Mouse (Mus musculus): ENCODE measurements around the gene Msl1. TPM values are rescaled to one million over a fixed set of nuclear protein-coding genes. Genes with fewer than 3 reads are reported as not detected.
"Not testable (repeated sequence)": the region's sequence is repeated elsewhere in the genome, so short reads cannot be mapped to it uniquely, and the experiment has no call there.

The Msl1 gene
- total RNA-seq, 2 experiments from 2014 or later, result 70.3 to 83.4 TPM

DNA sequence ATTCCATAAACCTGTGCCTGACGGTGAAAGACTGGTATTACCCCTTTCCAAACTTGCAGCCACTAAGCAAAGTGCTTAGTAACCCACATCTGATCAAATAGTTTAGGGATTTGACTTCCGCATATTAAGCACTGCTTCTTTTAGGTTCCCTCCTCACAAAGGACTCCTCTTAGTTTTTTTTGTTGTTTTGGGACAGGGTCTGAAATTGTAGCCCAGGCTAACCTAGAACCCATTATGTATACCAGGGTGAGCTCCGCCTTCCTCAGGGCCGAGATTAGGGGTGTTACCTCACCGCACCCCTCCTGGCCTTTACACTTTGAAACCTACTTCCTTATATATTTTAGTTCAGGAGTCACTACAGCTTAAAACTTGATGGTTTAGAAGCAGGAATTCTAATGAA lies 5.5 kb upstream of the Msl1 start:
- no peak for DNase-seq
- intact Hi-C loops (cut with DNase I), result no loop called here

DNA sequence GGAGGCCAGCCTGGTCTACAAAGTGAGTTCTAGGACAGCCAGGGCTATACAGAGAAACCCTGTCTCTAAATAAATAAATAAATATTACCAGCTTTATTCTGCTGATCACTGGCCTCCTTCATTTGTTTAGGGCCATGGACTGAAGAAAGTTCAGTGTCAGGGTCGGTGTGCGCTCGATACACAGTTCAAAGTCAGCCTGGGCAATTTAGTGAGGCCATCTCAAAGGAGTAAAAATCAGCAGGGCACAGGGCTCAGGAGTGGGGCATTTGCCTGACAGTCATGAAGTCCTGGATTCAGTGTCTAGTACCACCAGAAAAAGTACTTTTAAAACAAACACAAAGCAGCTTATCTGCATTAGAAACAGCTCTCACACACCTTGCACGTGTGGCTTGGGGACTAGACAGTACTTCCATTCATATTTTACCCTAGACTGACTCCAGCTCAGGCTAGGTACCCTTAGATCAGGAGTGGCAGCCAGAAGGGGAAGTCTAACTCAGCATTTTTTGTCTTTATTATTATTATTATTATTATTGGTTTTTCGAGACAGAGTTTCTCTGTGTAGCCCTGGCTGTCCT lies 4.6 kb upstream of the Msl1 start:
- DNase-seq, result no peak
- intact Hi-C loops (cut with DNase I), result no loop called here

DNA sequence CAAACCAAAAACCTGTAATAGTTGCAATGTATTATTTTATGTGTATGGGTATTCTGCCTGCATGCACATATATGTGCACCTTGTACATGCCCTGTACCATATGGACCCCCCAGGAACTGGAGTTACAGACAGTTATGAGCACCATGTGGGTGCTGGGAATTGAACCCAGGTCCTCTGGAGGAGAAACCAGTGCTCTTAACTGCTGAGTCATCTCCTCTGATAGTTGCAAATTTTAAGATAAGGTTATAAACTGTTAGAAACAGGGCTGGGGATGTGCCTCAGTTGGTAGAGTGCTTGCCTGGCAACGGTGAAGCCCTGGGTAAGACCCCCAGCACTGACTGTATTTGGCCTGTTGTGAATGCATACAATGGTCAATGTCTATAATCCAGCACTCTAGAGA lies 3.9 kb upstream of the Msl1 start:
- DNase-seq, result no peak
- intact Hi-C loops (cut with DNase I), result no loop called here

DNA sequence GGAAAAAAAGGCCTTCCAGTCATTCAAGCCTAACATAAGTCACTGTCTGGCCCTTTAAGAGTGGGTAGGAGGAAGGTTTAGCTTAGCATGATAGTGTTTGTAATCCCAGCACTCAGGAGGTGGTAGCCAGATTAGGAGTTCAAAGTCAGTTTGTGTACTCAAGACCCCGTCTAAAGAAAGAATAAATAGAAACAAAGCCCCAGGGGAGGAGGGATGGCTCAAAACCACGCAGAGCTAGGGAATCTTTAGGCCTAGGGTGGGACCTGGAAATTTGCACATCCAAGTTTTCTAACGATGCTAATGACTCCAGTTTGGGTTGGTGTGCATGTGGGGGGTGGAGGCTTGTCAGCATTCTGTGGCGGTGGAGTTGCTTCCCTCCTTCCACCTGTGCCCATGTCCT lies 3.2 kb upstream of the Msl1 start:
- DNase-seq, result no peak
- intact Hi-C loops (cut with DNase I), result loop anchor here (2.0 kb wide), 1 partner anchor 15 kb away; no protein-coding TSS in a partner anchor

DNA sequence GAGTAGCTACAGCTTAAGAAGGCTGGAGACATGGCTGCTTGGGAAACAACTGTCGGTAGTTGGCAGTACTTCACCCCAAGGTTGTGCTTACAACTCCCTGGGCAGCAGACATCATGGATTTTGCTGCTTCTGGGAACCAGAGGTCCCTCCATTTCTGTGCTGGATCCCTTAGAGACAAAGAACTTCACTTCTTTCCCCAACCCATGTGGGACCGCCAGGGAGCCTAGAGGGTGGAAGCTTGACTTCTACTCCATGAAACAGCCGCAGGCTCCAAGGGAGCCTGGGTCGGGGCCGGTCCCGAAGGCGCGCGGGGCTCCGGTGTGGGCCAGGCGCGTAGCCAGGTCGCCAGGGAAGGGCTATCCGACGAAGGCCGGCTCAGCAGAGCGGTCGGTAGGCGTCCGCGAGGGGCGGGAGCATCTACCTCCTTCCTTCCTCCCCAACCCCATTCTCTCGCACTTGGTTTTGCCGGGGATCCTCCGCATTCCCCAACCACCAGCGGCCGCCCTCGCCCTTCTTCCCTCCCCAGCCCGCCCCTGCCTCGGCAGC lies 774 bp upstream of the Msl1 start:
- DNase-seq, result peak; percentile 85 to 86
- intact Hi-C loops (cut with DNase I), result no loop called here

DNA sequence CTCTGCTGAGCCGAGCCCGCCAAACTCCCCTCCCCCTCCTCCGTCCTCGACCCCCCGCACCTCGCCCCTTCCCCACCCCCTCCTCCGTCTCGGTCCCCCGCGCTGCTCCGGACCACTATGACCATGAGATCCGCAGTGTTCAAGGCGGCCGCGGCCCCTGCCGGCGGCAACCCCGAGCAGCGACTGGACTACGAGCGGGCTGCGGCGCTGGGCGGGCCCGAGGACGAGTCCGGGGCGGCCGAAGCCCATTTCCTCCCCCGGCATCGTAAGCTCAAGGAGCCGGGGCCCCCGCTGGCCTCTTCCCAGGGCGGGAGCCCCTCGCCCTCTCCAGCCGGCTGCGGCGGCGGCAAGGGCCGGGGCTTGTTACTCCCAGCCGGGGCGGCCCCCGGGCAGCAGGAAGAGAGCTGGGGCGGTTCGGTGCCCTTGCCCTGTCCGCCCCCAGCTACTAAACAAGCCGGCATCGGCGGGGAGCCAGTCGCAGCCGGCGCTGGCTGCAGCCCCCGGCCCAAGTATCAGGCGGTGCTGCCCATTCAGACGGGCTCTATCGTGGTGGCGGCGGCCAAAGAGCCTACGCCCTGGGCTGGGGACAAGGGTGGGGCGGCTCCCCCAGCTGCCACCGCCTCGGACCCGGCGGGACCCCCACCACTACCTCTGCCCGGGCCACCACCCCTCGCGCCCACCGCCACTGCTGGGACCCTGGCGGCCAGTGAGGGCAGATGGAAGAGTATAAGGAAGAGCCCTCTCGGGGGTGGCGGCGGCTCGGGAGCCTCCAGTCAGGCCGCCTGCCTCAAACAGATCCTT lies 598 bp downstream of the Msl1 start:
- intact Hi-C loops (cut with DNase I), result no loop called here
- DNase-seq, result peak in 1 of 2 experiments; percentile 71

DNA sequence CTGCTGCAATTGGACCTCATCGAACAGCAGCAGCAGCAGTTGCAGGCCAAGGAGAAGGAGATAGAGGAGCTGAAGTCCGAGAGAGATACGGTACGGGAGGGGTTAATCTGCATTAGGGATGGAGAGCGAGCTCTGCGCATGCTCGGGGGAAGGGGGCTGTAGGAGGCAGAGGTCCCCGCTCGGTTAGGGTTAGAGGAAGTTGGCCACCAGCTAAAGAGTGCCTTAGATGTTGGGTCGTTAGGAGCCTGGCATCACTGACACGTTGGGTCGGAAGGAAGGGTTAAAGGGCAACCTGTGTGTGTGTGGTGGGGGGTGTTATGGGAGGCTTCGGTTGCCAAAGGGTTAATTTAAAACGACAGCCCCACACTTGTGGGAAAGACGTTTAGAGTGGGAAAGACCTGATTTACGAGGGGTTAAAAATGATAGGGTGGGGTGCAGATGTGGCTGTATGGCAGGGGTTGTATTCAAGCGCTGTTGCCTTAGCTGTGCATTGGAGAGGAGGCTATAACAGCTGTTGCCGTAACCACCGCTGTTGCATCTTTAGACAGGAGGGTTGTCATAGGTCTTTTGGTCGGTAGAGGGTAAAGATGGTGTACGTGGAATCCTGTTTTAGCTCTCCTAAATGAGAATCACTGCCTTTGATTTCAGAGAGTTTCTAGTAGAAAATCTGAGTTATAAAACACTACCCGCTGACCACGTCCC lies 1.4 kb downstream of the Msl1 start:
- peak; percentile 79 to 86 for DNase-seq

DNA sequence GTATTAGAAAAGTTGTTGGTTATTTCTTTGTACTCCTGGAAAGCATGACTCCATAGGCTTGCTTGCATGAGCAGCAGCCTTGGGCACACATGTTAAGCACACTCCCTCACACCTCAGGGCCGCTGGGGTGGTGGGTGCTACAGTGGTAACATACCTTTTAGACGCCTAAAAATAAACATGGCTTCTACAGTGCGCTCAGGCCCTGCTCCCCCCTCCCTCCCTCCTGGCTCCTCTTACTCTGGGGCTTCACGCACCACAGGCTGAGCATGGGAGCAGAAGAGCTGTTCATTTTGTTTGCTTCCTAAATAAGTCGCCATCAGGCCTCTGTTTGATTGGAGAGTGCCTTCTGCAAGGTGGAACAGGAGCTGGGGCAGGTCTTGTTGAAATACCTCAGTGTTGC lies 2.0 kb downstream of the Msl1 start:
- DNase-seq, result peak; percentile 46 to 53

More for the DNA sequence above, 1.4 kb downstream of the Msl1 start:
- intact Hi-C loops (cut with DNase I), result no loop called here

DNA sequence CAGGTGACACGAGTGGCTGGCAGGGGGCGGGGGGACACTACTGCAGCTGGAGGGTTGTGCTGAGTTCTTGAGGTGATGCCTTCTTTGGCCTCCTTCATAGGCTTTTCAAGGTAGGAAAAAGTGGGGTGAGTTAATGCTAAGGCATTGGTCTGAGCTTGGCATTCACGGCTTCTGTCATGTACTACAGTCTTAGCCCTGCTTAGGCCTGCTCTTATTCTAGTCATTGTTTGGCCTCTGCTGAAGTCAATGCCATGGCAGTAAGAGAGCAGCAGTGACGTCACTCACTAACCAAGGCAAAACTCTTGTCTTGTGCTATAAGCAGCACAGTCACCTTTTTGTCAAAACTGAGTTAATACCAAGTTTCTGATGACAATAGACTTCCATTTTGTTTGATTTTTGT lies 2.6 kb downstream of the Msl1 start:
- DNase-seq, result no peak
- intact Hi-C loops (cut with DNase I), result no loop called here

More for the DNA sequence above, 2.0 kb downstream of the Msl1 start:
- intact Hi-C loops (cut with DNase I), result no loop called here

DNA sequence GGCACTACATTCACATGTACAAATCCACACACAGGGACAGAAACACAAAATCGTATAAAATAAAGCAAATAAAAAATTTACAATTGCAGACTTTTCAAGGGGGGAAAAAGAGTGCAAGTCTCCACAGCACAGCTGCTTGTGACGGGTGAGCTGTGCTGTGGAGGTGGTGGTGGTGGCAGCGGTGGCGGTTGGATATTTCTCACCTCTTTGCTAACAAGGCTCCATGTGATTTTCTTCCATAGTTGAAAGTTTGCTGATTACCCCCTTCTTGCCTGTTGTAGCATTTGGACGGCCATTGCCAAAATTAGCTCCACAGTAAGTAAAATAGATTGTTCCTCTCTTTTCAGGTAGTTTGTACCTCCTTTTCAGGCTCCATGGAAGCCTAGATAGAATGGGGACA lies 9.3 kb downstream of the Msl1 start, which contains the start of gene Casc3:
Gene Casc3 (plus strand): TSS at position 301 of the 400 bp plus-strand sequence.
- intact Hi-C loops (cut with DNase I), result no loop called here

DNA sequence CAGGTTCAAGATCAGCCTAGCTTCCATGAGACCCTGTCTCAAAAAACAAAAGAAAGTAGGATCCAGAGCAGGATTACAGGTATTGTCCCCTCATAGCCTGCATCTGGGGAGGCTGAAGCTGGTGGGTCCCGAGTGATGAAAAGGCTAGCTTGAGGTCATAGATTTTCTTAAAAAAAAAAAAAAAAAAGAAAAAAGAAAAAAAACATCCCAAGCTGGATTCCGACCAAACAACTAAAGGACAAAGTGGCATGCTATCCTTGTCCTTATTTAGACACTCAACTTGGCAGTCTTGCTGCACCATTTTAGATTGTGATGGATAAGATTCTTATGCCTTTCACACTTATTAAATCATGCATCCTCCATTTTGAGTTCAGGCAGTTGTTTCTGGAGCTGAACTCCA lies 13.1 kb downstream of the Msl1 start:
- intact Hi-C loops (cut with DNase I), result no loop called here
- no peak for DNase-seq

More for the DNA sequence above, 9.3 kb downstream of the Msl1 start, which contains the start of gene Casc3:
- DNase-seq, result no peak

DNA sequence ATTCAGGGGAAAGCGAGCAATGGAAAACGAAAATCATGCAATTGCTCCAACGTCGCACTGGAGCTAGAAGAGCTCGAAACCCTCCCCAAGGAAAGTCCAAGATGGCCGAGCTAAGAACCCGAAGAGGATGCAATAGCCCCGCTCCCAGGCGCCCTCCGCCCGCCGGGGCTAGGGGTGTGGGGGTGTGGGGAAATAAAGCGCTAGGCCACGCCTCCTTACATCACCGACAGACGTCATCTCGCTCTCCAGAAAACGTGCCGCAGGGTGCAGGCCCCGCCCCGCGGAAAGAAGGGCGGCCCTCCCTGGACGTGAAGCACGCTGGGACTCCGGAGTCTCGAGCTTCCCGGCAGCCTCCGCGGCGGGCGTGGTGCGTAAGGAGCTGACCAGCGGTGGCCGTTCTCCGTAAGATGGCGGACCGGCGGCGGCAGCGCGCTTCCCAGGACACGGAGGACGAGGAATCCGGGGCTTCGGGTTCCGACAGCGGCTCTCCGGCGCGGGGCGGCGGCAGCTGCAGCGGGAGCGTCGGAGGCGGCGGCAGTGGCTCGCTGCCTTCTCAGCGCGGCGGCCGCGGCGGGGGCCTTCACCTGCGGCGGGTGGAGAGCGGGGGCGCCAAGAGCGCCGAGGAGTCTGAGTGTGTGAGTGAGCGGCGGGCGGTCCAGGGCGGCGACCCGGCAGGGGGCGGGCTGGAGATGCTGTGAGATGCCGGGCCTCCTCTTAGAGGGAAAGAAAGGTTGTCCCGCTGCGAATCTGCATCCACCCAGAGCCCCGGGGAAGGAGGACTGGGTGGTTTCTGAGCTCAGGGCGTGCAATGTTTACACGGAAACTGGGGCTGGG lies 14.4 kb downstream of the Msl1 start:
- peak; percentile 99 for DNase-seq
- intact Hi-C loops (cut with DNase I), result loop anchor here (2.0 kb wide), 1 partner anchor 19 kb away; no protein-coding TSS in a partner anchor

DNA sequence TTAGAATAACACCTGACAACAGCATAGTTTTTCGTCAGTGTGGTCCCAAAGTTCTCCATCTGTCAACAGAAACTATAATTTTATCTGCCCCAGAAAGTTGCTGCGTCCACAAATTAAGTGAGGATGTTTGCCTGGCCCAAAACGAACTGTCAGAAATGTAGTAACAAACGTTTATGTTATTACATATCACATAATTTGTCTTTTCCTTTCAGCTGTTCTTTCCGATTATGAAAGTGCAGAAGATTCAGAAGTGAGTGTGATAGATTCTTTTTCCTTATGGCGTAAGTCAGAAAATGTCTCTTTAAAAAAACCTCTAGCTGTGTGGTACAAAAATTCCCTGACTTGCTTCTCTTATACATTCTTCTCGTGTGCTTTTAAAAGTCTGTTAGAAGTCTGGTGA lies 15.4 kb downstream of the Msl1 start:
- intact Hi-C loops (cut with DNase I), result loop anchor here (2.0 kb wide), 1 partner anchor 18 kb away; no protein-coding TSS in a partner anchor
- no peak for DNase-seq

DNA sequence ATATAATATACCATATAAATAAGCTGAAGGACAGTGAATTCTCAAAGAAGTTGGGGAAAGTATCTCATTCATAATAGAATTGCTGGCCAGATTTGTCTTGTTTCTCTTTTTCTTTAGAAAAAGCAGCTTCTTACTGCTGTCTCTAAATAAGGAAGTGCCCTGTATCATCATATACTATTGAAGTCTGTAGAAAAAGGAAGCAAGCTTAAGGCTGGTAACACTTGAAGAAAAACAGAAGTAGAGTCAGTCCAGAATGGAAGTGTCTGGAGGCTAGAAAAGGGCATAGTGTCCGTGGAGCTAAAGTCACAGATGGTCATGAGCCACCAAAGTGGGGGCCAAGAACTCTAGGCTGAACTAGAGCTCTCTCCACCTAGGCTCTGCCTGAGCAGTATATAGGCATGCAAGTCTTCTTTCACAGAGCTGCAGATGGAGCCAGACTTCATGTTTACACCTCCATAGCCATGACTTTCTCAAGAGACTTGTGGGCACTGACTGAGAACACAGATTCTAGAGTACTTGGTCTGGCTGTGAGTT lies 21.5 kb downstream of the Msl1 start:
- intact Hi-C loops (cut with DNase I), result no loop called here
- DNase-seq, result no peak

DNA sequence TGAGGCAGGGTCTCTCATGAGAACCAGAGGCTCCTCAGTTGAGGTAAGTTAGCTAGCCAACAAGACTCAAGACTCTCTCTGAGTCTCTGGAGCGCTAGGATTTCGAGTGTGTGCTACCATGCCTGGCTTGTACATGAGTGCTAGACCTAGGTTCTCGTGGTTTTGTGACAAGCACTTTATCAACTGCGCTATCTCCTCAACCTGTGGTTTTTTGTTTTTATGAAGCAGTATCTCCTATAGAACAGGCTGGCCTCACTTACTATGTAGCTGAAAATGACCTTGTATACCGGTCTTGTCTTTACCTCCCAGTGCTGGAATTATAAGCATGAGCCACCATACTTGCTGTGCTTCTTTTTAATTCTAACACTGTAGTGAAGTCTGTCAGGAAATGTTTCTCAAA lies 25.7 kb downstream of the Msl1 start:
- intact Hi-C loops (cut with DNase I), result no loop called here
- no peak for DNase-seq

DNA sequence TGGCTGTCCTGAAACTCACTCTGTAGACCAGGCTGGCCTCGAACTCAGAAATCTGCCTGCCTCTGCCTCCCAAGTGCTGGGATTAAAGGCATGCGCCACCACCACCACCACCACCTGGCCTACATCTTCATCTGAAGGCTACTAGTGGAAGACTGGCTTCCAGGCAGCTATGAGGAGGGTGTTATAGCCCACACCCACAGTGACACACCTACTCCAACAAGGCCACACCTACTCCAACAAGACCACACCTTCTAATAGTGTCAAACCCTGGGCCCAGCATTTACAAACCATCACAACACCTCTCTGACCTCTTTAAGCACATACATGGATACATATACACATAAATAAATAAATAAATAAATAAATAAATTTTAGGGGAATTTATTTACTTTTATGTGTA lies 30.8 kb downstream of the Msl1 start:
- intact Hi-C loops (cut with DNase I); DNase-seq: not testable (repeated sequence)

DNA sequence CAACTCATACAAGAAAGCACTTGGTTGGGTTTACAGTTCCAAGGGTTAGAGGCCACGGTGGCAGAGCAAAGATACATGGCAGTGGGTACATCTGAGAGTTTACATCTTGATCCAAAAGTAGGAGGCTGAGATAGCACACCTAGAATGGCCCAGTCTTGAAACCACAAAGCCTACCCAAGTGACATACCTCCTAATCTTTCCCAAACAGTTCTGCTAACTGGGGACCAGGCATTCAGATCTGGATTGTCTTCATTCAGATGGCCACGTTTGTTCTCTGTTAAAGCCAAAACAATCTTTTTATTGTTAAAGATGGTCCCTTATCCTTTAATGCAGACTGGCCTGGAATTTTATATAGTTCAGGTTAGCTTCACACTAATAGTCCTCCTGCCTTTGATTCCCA lies 32.6 kb downstream of the Msl1 start:
- intact Hi-C loops (cut with DNase I), result loop anchor here (1.0 to 2.0 kb wide), 2 partner anchors 17 to 128 kb away; no protein-coding TSS in a partner anchor
- no peak for DNase-seq

DNA sequence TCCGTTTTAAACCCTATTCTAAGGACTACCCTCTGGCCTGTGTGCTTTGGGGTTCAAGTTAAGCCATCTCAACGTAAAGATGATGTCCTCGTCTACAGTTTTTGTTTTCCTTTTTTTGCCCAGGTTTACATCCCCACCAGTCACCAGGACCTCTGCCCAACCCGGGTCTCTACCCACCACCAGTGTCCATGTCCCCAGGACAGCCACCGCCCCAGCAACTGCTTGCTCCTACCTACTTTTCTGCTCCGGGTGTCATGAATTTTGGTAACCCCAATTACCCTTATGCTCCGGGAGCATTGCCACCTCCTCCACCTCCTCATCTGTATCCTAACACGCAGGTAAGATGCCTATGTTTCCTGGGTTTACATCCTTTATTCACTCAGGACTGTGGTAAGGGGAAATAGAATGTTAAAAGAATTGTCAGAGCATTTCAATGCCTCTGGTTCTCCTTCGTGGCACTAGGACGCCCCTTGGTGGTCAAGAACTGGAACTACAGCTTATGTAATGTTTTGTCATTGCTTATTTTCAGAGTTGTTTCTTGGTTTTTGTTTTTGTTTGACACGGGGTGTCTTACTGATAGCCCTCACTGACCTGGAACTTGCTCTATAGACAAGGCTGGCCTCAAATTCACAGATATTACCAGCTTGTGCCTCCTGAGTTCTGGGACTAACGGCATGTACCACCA lies 33.9 kb downstream of the Msl1 start:
- peak; percentile 42 to 72 for DNase-seq

DNA sequence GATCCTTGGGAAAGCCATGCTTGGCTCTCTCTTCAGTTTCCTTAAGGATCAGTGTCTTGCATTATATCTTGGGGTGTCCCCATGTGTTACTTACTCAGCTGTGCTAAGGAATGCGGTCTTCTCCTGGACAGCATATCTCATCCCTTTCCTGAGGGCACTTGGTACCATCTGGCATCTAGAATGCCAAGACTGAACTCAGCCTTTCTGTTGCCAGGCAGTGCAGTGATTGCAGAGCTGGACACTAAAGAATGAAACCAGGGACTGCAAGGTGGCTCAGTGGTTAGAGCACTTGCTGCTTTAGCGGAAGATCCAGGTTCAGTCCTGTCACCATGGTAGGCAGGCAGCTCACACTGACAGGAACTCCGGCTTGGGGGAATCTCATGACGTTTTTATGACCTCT lies 34.6 kb downstream of the Msl1 start:
- DNase-seq, result no peak
- intact Hi-C loops (cut with DNase I), result loop anchor here (1.0 to 2.0 kb wide), 2 partner anchors 19 to 42 kb away; no protein-coding TSS in a partner anchor

More for the DNA sequence above, 33.9 kb downstream of the Msl1 start:
- intact Hi-C loops (cut with DNase I), result loop anchor here (1.0 to 2.0 kb wide), 2 partner anchors 18 to 41 kb away; no protein-coding TSS in a partner anchor
